Mouse (Mus musculus): Measurements from ENCODE around the gene Sh2d1b2. TPM values are rescaled to one million over a fixed set of nuclear protein-coding genes. Genes with fewer than 3 reads are reported as not detected.

The Sh2d1b2 gene
- not detected in 2 replicates for polyA plus RNA-seq (2012; rRNA removed)

DNA sequence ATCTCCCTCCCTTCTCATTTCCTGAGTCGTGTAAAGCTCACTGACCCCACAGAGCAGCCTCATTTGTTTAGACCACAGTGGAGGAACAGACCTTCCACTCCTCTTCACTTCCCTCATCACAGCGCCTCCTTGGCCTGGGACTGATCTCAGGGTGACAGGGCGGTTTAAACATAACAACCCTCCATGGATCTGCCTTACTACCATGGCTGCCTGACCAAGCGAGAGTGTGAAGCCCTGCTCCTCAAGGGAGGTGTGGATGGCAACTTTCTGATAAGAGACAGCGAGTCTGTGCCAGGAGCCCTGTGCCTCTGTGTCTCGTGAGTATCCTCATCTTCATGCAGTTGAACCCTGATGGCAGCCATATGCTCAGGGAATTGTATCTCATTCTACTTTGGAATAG lies at the start of gene Sh2d1b2:
Sh2d1b2 (plus strand) TSS at position 62 of the 400 bp plus-strand sequence.

DNA sequence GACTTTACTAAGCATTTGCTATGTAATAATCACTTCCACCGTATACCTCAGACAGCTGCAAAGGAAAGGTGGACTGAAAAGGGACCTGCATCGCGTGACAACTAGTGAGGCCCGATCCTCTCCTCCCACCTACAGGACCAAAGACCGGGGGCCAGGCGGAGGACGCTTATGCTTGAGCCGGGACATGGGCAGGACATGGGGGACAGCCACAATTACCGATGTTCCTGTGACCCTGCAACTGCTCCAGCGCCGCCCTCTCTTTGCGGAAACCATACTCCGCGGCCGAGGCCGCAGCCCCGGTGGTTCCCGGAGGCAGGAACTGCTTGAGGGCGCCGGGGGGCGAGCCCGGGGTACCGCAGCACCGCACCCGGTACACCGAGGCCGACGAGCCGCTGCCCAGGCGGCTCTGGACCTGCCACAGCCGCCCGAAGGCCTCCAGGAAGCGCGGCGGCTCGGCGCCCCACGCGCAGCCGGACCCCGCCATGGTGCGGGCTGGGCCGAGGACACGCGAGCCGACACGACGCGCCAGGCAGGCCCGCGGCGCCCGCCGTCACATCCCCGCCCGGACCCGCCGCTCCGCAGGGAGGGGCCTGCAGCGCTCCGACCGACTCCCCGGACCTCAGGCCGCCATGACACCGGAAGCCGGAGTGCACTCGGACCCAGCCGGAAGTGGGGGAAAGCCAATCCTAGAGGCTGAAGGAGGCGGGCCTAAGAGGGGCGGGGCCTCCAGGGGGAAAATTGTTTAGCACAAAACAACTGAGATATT lies 17.6 kb upstream of the Sh2d1b2 start, which contains the start of gene Uhmk1:
Uhmk1 (minus strand) TSS at position 641 of the 766 bp plus-strand sequence.

DNA sequence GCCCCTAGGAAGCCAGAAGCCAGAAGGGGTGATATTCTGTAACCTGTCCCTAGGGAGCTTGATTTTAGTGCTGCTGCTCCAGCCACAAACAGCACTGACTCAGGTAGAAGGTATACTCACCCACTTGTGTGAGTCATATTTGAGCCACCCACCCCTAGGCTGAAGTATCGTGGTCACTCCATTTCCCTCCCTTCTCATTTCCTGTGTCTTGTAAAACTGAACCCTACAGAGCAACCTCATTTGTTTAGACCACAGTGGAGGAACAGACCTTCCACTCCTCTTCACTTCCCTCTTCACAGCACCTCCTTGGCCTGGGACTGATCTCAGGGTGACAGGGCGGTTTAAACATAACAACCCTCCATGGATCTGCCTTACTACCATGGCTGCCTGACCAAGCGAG lies 44.5 kb downstream of the Sh2d1b2 start, which contains the start of gene Sh2d1b1:
Sh2d1b1 (plus strand) TSS at position 305 of the 400 bp plus-strand sequence.

Other genes with a start within 250 kb of the Sh2d1b2 start
- 7.5 and 18.0 TPM in 2 replicates for gene Ddr2, start 122.0 kb upstream of the Sh2d1b2 start, polyA plus RNA-seq (2012; rRNA removed)
- 33.5 and 37.4 TPM in 2 replicates for gene Uap1, start 57.8 kb upstream of the Sh2d1b2 start, polyA plus RNA-seq (2012; rRNA removed)
- gene Uhmk1, start 17.4 kb upstream of the Sh2d1b2 start, polyA plus RNA-seq (2012; rRNA removed) = 21.1 TPM in 2 replicates
- gene Sh2d1b1, start 44.6 kb downstream of the Sh2d1b2 start, polyA plus RNA-seq (2012; rRNA removed) = 0.06 and 0.10 TPM in 2 replicates
- gene Gm7694, start 73.6 kb downstream of the Sh2d1b2 start, polyA plus RNA-seq (2012; rRNA removed) = 6.7 and 8.1 TPM in 2 replicates
- not detected in 2 replicates for gene Spata46, start 76.1 kb downstream of the Sh2d1b2 start, polyA plus RNA-seq (2012; rRNA removed)

All from central nervous system, embryonic 14 days (tissue).